Mouse (Mus musculus): ENCODE measurements at regions not wholly inside any gene's neighbourhood (a gene's known extent, or its start where the extent isn't known, plus 50 kb on each side); places are given as distances from the start of the nearest gene placed in this dataset.

GRCm38 (mm10) chr13:35383000-35383623 lies 276.5 kb upstream of the Cdyl start:
- no peak for DNase-seq (ENCODE audit: low spot score in 2 of 2)

GRCm38 (mm10) chr13:35383624-35384018 lies 276.0 kb upstream of the Cdyl start:
- DNase-seq (ENCODE audit: low spot score in 2 of 2) = peak in 1 of 2 experiments; percentile 41

- DNase-seq (ENCODE audit: low spot score in 2 of 2) = no peak
Observed at GRCm38 (mm10) chr13:35388380-35388779, 271.3 kb upstream of the Cdyl start.

GRCm38 (mm10) chr13:35389781-35390525 lies 269.7 kb upstream of the Cdyl start:
- DNase-seq (ENCODE audit: low spot score in 2 of 2) = no peak

GRCm38 (mm10) chr13:35390526-35390880 lies 269.1 kb upstream of the Cdyl start:
- DNase-seq (ENCODE audit: low spot score in 2 of 2) = no peak

- DNase-seq (ENCODE audit: low spot score in 2 of 2) = no peak
Observed at GRCm38 (mm10) chr13:35392167-35392566, 267.5 kb upstream of the Cdyl start.

GRCm38 (mm10) chr13:35395192-35395591 lies 264.4 kb upstream of the Cdyl start:
- DNase-seq (ENCODE audit: low spot score in 2 of 2) = no peak

- peak in 1 of 2 experiments; percentile 23 for DNase-seq (ENCODE audit: low spot score in 2 of 2)
Observed at GRCm38 (mm10) chr13:35395630-35396029, 264.0 kb upstream of the Cdyl start.

- no peak for DNase-seq (ENCODE audit: low spot score in 2 of 2)
Observed at GRCm38 (mm10) chr13:35397166-35397565, 262.5 kb upstream of the Cdyl start.

- DNase-seq (ENCODE audit: low spot score in 2 of 2) = no peak
Observed at GRCm38 (mm10) chr13:35398192-35398591, 261.4 kb upstream of the Cdyl start.

- DNase-seq (ENCODE audit: low spot score in 2 of 2) = no peak
Observed at GRCm38 (mm10) chr13:35402856-35403255, 256.8 kb upstream of the Cdyl start.

- no peak for DNase-seq (ENCODE audit: low spot score in 2 of 2)
Observed at GRCm38 (mm10) chr13:35404428-35404827, 255.2 kb upstream of the Cdyl start.

- DNase-seq (ENCODE audit: low spot score in 2 of 2) = no peak
Observed at GRCm38 (mm10) chr13:35405384-35405783, 254.2 kb upstream of the Cdyl start.

- DNase-seq (ENCODE audit: low spot score in 2 of 2) = no peak
Observed at GRCm38 (mm10) chr13:35417500-35417899, 242.1 kb upstream of the Cdyl start.

- no peak for DNase-seq (ENCODE audit: low spot score in 2 of 2)
Observed at GRCm38 (mm10) chr13:35420076-35420475, 239.6 kb upstream of the Cdyl start.

GRCm38 (mm10) chr13:35426061-35426460 lies 233.6 kb upstream of the Cdyl start:
- no peak for DNase-seq (ENCODE audit: low spot score in 2 of 2)

GRCm38 (mm10) chr13:35435173-35435572 lies 224.5 kb upstream of the Cdyl start:
- no peak for DNase-seq (ENCODE audit: low spot score in 2 of 2)

GRCm38 (mm10) chr13:35447661-35448060 lies 212.0 kb upstream of the Cdyl start:
- no peak for DNase-seq (ENCODE audit: low spot score in 2 of 2)

- DNase-seq (ENCODE audit: low spot score in 2 of 2) = no peak
Observed at GRCm38 (mm10) chr13:35452420-35452819, 207.2 kb upstream of the Cdyl start.

- DNase-seq (ENCODE audit: low spot score in 2 of 2) = no peak
Observed at GRCm38 (mm10) chr13:35453222-35453914, 206.3 kb upstream of the Cdyl start.

- no peak for DNase-seq (ENCODE audit: low spot score in 2 of 2)
Observed at GRCm38 (mm10) chr13:35460051-35460450, 199.6 kb upstream of the Cdyl start.

- DNase-seq (ENCODE audit: low spot score in 2 of 2) = no peak
Observed at GRCm38 (mm10) chr13:35463231-35463630, 196.4 kb upstream of the Cdyl start.

- no peak for DNase-seq (ENCODE audit: low spot score in 2 of 2)
Observed at GRCm38 (mm10) chr13:35463850-35464249, 195.8 kb upstream of the Cdyl start.
